Mouse (Mus musculus): ENCODE measurements around the gene Ndufa11. TPM values are rescaled to one million over a fixed set of nuclear protein-coding genes. Genes with fewer than 3 reads are reported as not detected.

Ndufa11 gene
- 10 to 100 TPM; 62.9 to 66.3 TPM for total RNA-seq (2023)

GRCm38 (mm10) chr17:56717363-56718058 is at the start of gene Ndufa11, which contains the start of gene Vmac:
Ndufa11 (plus strand) TSS chr17:56717767.
Vmac (minus strand) TSS chr17:56718022.

GRCm38 (mm10) chr17:56672941-56673646 is 44.5 kb upstream of the Ndufa11 start, which contains the start of gene Ranbp3:
Ranbp3 (plus strand) TSS chr17:56673294.

GRCm38 (mm10) chr17:56757416-56758123 is 40.0 kb downstream of the Ndufa11 start, which contains the start of gene Nrtn:
Nrtn (minus strand) TSS chr17:56757530.

GRCm38 (mm10) chr17:56764474-56765354 is 47.1 kb downstream of the Ndufa11 start, which contains the start of gene Dus3l:
Dus3l (plus strand) TSS chr17:56764757.

GRCm38 (mm10) chr17:56769950-56770349 is 52.4 kb downstream of the Ndufa11 start, which contains the start of gene Prr22:
Prr22 (plus strand) TSS chr17:56770250.

Other genes starting within 250 kb of the Ndufa11 start
- gene Ptprs, start 241.3 kb upstream of the Ndufa11 start, total RNA-seq (2023), result 10 to 100 TPM; 15.0 to 15.7 TPM
- gene Znrf4, start 205.3 kb upstream of the Ndufa11 start, total RNA-seq (2023), result not detected
- gene Gm20219, start 163.4 kb upstream of the Ndufa11 start, total RNA-seq (2023), result 10 to 100 TPM; 12.4 to 13.1 TPM
- gene Safb2, start 133.2 kb upstream of the Ndufa11 start, total RNA-seq (2023), result 100 to 1,000 TPM; 496 to 594 TPM
- 100 to 1,000 TPM; 265 to 320 TPM for gene Safb, start 132.9 kb upstream of the Ndufa11 start, total RNA-seq (2023)
- gene 2410015M20Rik, start 108.0 kb upstream of the Ndufa11 start, total RNA-seq (2023), result 100 to 1,000 TPM in 1 of 2 experiments, 10 to 100 TPM in 1; 91.5 to 106 TPM
- gene Rpl36, start 104.4 kb upstream of the Ndufa11 start, total RNA-seq (2023), result 1,000 to 10,000 TPM; 1,417 to 1,463 TPM
- gene Lonp1, start 90.9 kb upstream of the Ndufa11 start, total RNA-seq (2023), result 10 to 100 TPM; 51.5 to 54.6 TPM
- gene Catsperd, start 89.6 kb upstream of the Ndufa11 start, total RNA-seq (2023), result under 1 TPM in 1 of 2 experiments, not detected in 1; 0.49 TPM
- 100 to 1,000 TPM; 108 to 112 TPM for gene Ranbp3, start 44.5 kb upstream of the Ndufa11 start, total RNA-seq (2023)
- gene Vmac, start 255 bp downstream of the Ndufa11 start, total RNA-seq (2023), result 10 to 100 TPM; 11.7 to 14.8 TPM
- gene Nrtn, start 39.8 kb downstream of the Ndufa11 start, total RNA-seq (2023), result not detected
- gene Dus3l, start 47.0 kb downstream of the Ndufa11 start, total RNA-seq (2023), result 10 to 100 TPM; 83.2 to 86.6 TPM
- 1 to 10 TPM in 1 of 2 experiments, under 1 TPM in 1; 0.65 to 1.7 TPM for gene Prr22, start 52.5 kb downstream of the Ndufa11 start, total RNA-seq (2023)
- 10 to 100 TPM in 1 of 2 experiments, 1 to 10 TPM in 1; 7.3 to 12.0 TPM for gene Rfx2, start 113.2 kb downstream of the Ndufa11 start, total RNA-seq (2023)
- not detected for gene Acsbg2, start 156.7 kb downstream of the Ndufa11 start, total RNA-seq (2023)
- gene 1700061G19Rik, start 157.7 kb downstream of the Ndufa11 start, total RNA-seq (2023), result not detected
- 10 to 100 TPM; 37.1 to 41.8 TPM for gene Mllt1, start 217.6 kb downstream of the Ndufa11 start, total RNA-seq (2023)